Mouse (Mus musculus): ENCODE measurements around the gene Rab40c.

DNA sequence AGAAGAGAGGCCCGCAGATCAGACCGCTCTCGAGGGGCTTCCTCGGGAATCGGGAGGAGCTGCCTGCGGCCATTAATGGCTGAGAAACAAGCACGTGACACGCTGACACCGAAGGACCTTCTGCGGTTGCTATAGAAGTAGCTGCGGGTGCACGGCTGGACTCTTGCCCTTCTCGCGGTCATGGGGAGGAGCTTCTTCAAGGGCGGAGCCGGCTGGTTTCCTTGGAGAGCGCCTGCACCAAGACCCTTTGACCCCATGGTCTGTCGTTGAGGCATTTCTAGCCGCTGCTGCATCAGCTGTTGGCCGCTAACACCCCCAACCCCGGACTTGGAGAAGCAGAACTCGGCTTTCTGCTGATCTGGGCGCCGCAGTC is 86.2 kb downstream of the Rab40c start, which contains the start of gene Stub1:
- TF ChIP-seq POLR2A (IDR thresholded peaks at IDR 0.05; ENCODE audit: control insufficient read depth in 1 of 2, insufficient read depth in 1 of 2, low read depth in 1 of 2, low read length in 2 of 2, poor library complexity in 1 of 2) (no peak; a peak in 1 of 4 replicates), CHD2 (IDR thresholded peaks at IDR 0.05; ENCODE audit: low read length) (no peak), USF2 (IDR thresholded peaks at IDR 0.05; ENCODE audit: borderline replicate concordance in 1 of 2, insufficient read depth in 1 of 2, low read depth in 1 of 2, low read length in 2 of 2) (no peak), EP300 (IDR thresholded peaks at IDR 0.05; ENCODE audit: low read depth in 1 of 2, low read length in 2 of 2) (no peak), ZNF384 (IDR thresholded peaks at IDR 0.05; ENCODE audit: low read depth, low read length) (no peak), ETS1 (IDR thresholded peaks at IDR 0.05; ENCODE audit: low read depth, low read length) (no peak)

Data from MEL (cell line).